Mouse (Mus musculus): ENCODE measurements around the gene Stox1. TPM values are rescaled to one million over a fixed set of nuclear protein-coding genes. Genes with fewer than 3 reads are reported as not detected.
"Not testable (repeated sequence)": the region's sequence is repeated elsewhere in the genome, so short reads cannot be mapped to it uniquely, and the experiment has no call there.

Stox1 gene
- 1 to 10 TPM in 1 of 2 experiments, under 1 TPM in 1; 0.89 to 1.2 TPM for total RNA-seq (2021)

DNA sequence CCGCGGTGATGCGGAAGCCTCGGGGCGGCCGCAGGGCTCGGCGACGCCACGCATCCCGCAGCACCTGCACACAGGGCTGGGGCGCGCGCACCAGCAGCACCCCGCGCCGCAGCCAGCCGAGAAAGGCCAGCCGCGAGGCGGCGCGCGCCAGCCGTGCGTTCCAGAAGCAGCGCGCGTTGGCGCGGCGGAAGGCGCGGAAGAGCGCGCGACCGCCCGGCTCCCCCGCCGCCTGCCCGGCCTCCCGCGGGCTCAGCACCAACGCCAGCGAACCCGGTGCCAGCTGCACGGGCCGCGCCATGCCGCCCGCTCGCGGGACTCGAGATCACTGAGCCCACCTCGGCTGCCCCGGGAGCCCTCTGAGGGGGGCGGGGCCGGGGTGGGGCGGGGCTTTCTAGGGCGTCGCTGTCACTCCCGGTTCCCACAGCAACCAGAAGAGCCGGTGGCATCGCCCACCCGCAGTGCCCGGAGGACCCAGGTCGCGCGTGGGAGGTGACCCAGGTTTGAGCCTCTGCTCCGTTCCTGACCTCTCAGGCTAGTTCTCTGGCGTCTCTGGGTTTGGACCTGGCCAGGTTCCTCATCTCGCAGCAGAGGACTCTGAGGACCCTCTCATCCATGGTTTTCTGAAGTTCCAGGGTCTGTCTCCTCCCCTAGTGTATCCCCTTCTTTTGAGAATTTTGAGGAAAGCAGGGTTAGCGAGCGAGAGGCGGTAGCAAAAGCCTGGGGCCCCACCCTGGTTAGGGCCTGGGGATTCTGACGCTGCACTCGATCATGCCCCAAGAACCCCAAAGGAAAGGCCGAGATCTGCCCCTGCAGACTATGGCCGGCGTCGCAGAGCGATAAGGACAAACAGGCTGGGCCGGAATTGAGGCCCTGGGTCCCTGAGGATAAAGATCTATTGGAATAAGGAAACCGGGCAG lies at the start of gene Stox1:
Gene Stox1, minus strand, starts transcription at position 358 of the 917 bp plus-strand sequence.
- peak; percentile 55 to 57 for DNase-seq
- intact Hi-C loops (cut with DNase I): no loop called here

DNA sequence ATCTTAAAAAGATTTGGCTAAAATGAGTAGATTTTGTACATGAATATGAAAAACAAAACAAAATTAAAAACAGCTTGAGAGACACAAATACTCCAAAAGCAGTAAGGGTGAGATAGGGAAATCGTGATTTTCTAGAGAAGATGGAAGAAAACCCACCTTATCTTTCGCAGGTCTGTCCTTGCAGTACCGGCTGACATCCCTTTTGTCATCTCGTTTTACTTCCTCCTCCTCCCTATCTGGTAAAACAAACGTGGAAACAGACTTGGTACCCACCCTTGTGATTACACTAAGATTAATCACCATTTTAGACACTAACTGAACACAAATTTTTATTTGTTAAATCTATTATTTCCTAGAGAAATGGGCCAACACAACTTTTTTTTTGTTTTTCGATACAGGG lies 24.9 kb upstream of the Stox1 start:
- intact Hi-C loops (cut with DNase I): no loop called here
- DNase-seq: no peak

DNA sequence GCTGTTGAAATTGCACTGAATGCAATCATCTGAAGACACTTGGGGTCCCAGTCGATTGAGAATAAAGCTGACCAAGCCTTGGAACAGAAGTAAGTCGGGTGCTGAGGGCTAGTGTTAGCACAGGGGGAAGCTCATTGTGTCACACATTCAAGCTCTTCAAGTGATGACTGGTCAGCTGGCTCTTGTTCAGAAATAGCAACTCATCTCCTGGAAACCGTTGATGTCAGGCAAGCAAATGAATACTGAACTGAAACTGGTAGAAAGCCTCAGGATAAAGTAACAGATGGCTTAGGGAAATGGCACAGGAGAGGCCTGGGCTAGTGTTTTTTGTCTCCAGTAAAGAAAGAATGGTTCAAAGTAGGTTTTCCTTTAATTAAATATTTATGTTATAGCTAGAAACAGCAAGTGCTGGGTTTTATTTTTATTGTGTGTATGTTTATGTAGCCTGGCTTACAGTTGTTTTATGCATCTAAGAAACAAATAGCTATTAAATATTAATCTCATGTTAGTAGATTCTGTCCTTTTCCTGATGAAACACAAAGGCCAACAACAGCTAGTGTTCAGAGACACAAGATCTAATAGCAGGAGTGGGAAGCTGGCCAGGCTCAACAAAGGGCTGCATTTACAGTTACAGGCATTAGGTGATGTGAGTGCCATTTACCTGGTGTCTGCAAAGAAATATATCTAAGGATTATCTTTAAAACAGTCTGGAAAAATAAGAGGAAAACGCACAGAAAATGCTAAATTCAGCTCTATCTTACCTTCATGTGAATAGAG lies 14.2 kb upstream of the Stox1 start:
- intact Hi-C loops (cut with DNase I): no loop called here
- no peak for DNase-seq

DNA sequence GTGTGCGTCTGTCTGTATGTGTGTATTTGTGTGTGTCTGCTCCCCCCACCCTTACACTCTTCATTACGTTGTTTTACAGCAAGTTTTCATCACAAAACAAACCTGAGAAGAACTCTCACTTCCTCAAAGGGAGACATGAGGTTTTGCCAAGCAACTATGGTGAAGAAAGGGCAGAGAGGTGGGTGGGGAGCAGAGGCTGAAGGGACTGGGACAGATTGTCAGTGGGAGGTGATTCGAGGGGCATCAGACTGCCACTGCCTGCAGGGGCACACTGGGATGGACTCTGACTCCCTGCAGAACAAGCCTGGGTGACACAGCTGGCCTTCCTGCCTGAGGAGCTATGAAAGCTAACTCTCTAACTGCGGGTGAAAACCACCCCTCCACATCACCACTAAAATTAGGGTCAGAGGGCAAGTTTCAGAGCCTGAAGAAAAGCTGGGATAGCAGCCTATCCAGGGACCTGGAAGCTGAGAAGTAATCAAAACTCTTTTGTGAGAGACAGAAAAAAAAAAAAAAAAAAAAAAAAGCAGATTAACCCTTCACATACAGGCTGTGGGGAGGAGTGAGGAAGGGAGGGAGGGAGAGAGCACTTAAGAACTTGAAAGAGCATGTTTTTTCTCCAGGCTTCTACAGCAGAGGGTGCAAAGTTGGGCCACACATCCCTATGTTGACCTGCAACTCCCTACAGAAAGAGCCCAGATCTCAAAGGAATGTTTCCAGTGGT lies 11.2 kb upstream of the Stox1 start:
- intact Hi-C loops (cut with DNase I): no loop called here
- no peak for DNase-seq

DNA sequence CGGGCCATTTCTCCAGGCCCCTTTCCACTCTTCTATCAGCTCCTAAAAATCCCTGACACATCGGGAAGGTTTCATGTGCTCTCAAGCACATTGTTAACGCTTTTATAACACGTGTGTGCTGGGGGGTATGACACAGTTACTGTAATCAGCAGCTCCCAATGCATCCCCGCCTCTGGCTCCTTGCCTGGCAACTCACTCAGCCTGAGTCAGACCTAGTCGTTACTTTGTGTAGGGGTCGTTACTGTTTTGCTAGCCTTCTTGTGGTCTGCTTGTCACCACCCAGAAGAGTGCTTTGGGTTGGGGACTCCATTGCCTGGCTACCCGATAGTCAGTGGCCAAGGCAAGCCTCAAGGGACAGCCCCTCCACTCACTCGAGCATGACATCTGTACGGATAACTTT lies 4.9 kb upstream of the Stox1 start:
- DNase-seq: no peak
- intact Hi-C loops (cut with DNase I): no loop called here

DNA sequence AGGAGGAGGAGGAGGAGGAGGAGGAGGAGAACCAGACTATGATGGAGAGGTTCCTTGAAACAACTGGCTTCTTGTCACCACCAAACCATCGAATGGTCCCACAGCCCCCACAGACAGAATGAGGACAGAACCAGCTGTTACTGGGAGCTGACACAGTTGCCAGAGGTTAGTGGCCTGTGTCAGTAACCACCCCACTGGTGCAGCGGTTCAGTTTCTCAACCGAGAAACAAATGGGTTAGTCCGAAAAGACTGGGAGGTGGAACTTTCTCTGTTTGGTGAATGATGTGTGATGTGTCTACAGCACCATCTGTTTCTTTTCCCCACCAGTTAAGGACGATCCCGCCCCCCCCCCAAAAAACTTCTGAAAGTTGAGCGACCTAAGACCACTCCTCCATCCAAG lies 992 bp downstream of the Stox1 start:
- intact Hi-C loops (cut with DNase I): no loop called here

DNA sequence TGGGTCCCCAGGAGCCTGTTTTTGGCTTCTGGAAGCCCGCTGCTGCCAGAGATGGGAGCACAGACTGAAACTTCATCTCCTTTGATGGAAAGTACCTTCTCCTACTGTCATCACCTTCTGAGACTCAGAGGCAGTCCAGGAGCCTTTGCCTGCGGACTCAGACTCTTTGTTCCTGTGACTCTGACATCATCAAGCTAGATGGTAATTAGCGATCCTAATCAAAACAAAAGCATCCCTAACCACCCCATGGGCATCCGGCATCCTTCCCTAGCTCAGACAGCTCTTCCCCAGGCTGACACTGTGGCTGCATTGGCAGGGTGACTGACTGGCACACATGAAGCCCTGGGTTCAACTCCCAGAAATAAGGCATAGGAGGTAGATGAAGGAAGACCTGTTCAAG lies 3.2 kb downstream of the Stox1 start:
- intact Hi-C loops (cut with DNase I): no loop called here
- DNase-seq: no peak

More for the DNA sequence above, 992 bp downstream of the Stox1 start:
- no peak for DNase-seq

DNA sequence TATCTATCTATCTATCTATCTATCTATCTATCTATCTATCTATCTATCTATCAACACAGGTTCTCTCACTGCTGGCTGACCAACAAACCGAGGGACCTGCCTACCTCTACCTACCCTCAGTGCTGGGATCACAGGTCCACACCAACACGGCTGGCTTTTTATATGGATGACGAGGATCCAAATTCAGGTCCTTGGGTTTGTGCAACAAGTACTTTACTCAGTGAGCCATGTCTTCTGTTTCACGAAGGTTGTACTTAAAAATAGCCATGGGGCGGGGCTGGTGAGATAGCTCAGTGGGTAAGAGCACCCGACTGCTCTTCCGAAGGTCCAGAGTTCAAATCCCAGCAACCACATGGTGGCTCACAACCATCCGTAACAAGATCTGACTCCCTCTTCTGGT lies 5.4 kb downstream of the Stox1 start:
- intact Hi-C loops (cut with DNase I); DNase-seq: not testable (repeated sequence)

DNA sequence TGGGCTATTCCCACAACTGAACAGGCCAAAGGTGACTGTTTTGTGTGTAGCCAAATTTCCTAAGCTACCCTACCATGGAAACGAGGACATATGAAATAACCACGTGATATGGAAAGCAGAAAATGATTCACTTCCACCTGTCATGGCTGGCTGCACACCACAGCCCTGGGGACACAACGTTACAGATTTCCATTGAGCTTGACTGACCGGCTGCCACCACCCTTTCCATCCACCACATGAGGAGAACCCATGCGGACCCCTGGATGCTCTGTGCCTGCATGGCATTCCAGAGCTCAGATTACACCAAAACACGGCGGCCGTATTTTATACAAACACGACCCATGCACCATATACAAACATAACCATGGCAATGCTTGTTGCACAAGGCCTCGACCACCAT lies 12.5 kb downstream of the Stox1 start:
- intact Hi-C loops (cut with DNase I): no loop called here
- DNase-seq: no peak

DNA sequence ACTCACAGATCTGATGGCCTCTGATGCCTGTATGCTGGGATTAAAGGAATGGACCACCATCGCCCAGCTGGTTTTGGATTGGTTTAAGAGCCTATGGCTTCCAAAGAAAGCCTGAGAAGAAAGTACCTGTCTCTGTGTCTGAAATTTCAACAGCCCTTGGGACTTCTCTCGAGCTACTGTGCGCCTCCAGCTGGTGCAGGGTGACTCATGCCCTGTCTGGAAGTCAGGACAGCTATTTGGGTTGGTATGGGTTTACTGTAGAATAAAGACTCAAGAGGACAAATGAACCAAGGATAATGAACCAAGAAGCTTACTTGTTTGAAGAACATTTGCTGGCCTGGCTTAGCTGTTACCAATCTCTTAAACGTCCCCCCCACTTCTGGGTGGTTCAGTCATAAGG lies 22.3 kb downstream of the Stox1 start:
- no peak for DNase-seq
- intact Hi-C loops (cut with DNase I): no loop called here

DNA sequence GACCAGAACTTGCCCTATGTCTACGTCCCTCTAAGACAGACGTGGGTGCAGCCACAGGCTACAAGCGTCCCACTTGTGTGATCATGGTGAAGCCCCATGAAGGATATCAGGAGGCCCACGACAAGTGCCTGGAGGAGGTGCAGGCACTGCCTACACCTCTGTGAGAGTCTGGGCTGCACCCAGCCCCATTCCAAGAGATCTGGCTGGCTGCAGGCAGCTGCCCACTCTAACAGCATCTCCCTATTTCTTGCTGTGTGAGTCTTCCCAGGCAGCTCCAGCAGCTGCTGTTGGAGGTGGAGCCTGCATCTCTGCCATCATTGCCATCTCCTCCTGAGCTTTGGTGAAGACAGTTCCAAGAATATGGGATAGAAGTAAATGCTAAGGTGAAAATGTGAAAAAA lies 23.5 kb downstream of the Stox1 start:
- intact Hi-C loops (cut with DNase I): no loop called here
- DNase-seq: no peak

DNA sequence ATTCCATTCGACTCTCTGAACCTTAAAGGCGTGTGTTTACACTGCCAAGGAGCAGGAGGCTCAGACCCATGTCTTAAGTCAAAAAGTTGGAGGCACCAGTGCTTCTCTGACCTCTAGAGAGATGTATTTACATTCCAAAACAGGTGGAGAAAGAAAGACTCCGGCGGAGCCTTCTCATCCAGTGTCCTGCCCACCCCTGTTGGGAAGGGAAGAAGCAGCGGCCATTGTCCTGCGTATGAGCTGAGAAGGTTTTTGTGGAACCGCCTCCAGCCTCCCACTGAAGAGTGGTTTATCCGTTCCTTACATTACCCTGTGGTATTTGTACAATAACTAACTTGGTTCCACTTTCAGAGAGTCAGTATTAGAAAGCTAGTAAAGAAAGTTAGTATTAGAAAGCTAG lies 33.2 kb downstream of the Stox1 start:
- no peak for DNase-seq
- intact Hi-C loops (cut with DNase I): no loop called here

DNA sequence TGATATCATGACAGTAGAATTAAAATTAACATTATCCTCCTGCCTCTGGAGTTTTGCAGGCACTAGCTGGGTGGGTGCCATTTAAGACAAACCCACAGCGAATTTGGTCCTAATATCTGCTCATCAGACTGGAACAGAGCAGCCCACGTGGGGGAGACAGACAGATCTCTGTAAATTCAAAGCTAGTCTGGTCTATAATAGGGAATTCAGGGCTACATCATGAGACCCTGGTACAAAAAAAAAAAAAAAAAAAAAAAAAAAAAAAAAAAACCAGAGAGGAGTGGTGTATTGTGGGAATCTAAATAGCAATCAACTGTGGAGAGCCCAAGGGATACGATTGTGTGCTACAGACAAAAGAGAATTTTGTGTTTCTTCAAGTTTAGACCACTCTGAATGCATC lies 33.7 kb downstream of the Stox1 start:
- DNase-seq: no peak
- intact Hi-C loops (cut with DNase I): no loop called here

DNA sequence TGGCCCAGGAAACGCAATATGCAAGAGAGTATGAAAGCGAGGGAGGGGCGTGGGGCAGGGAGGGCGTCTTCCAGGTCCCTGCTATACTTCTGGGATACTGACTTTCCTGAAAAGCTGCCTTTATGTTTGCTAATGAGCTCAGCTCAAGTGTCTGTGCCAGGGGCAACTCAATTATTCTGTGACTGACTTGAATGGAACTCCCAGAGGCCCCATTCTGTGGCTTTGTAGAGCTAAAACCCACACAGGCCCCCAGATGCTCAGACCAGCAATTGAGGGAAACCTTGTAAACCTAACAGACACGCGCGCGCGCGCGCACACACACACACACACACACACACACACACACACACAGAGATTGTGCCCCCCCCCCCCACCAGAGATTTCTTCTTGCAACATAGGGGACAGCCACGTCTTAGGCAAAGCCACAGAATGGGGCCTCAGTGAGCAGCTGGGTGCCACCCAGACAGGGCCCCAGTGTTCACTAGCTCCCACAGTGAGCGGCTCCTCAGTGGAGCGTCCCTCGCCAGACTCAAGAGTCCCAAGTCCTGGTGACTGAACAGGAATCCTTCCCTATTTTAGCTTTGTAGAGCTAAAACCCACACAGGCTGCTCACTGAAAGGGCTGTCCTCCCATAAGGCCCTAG lies 38.8 kb downstream of the Stox1 start:
- no peak for DNase-seq
- intact Hi-C loops (cut with DNase I): no loop called here

DNA sequence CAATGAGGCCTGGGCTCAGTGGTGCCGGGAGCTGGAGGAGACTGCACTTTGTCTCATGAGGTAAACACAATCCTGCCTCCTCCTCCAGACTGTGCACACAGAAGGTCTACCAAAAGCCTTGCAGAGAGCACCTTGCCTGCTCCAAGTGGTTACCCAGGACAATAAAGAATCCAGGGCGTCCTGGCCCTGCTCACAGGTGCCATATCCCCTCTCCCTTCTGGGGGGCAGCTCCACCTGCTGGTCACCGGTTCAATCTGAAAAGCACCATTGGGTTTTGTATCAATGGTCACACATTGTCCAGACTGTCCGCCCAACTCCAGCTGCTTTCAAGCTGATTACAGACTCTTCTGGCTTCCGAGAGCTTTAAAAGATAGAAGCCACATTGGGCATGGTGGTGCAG lies 42.9 kb downstream of the Stox1 start:
- intact Hi-C loops (cut with DNase I): loop anchor here (5.0 kb wide), 1 partner anchor 91 kb away; no protein-coding TSS in a partner anchor
- DNase-seq: peak in 1 of 2 experiments; percentile 48

DNA sequence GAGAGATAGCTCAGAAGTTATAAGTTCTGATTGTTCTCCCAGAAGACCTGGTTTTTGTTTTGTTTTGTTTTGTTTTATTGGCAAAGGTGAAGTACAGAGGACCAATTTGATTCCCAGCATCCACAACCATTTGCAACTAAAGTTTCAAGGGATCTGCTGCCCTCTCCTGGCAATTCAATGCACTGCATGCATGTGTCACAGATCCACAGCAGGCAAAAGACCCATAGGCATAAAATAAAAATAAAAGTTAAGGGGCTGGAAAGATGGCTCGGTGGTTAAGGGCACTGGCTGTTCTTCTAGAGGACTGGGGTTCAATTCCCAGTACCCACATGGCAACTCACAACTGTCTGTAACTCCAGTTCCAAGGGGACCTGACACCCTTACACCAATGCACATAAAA lies 46.1 kb downstream of the Stox1 start:
- no peak for DNase-seq
- intact Hi-C loops (cut with DNase I): loop anchor here (5.0 kb wide), 1 partner anchor 88 kb away; no protein-coding TSS in a partner anchor

DNA sequence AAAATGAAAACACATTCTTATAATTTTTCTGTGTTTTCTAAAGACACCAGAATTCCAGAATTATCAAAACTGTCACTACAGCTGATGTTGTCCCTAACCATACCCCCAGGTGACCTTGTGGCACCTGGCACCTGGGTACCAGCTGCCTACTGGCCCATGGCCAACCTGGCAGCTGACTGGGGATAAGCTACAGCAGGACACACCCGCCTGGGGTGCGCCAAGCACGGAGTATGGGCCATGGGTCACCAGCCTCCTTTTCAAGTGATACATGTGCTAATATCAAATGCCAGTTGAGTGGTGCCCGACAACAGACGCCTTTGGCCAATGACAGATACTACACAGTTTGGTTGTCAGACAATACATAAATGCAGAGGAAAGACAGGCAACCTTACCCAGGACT lies 48.6 kb downstream of the Stox1 start:
- intact Hi-C loops (cut with DNase I): no loop called here
- no peak for DNase-seq

DNA sequence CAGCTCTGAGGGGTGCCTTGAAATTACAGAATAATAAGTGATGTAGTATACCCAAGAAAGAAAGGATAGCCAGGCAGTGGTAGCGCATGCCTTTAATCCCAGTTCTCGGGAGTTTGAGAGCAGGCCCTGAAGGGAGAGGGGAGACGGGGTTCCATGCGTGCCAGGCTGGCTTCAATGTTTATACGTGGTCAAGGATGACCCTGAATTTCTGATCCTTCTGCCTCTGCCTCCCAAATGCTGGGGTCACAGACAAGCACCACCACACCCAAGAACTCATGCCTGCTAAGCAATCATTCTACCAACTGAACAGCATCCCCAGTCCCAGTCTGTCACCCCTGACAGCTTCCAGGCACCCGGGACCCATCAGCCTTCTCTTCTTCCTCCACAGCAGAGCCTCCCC lies 49.7 kb downstream of the Stox1 start:
- intact Hi-C loops (cut with DNase I): no loop called here

DNA sequence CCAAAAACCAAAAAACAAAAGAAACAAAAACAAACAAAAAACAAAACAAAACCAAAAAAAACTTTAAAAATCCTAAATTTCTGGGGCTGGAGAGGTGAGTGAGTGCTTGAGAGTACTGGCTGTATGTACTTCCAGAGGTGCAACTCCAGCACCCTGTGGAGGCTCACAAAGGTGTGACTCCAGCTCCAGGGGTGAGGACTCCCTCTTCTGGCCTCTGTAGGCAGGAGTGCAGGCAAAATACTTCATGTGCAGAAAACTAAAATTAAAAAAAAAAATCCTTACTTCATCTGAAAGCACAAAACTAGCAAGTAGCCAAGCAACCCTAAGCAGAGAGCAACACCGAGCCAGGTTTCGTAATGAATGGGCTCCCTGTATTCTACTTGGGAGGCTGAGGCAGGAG lies 53.6 kb downstream of the Stox1 start:
- DNase-seq: no peak
- intact Hi-C loops (cut with DNase I): no loop called here

More for the DNA sequence above, 49.7 kb downstream of the Stox1 start:
- DNase-seq: no peak

DNA sequence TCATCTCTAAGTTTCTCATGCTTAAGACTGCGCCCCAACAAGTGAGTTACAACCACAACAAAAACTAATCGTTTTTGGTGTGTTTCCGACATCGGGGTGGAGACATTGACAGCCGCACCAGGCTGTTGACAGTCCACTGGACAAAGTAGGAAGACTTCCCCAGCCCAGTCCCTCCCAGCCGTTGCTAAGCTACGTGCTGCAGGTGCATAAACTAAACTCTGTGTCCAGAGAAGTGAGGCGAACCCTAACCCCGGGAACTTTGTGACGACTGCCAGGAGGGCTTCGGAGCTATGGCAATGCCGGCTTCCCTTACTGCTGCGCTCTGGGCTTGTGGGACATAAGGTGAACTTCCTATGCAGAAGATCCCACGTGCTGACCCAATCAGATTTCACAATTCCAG lies 56.7 kb downstream of the Stox1 start:
- intact Hi-C loops (cut with DNase I): no loop called here

DNA sequence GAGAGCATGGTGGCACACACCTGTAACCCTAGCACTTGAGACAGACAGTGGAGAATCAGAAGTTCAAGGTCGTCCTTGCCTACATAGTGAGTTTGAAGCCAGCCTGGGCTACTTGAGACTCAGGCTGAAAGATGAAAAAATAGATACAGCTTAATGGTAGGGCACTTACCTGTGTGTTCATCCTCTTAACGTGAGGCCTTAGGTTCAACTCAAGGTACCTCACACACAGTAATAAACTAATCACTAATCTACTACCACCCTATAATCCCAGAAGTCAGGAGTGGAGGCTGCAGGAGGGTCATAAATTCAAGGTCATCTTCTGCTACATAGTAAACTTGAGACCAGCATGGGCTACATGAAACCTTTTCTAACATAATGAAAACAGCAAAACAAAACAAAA lies 57.5 kb downstream of the Stox1 start:
- intact Hi-C loops (cut with DNase I): no loop called here
- no peak for DNase-seq

More for the DNA sequence above, 56.7 kb downstream of the Stox1 start:
- DNase-seq: no peak

Measured in heart, postnatal 36 days (tissue).